Mouse (Mus musculus) ES-E14 (cell line): ENCODE results near the gene Endou. TPM values are rescaled to one million over a fixed set of nuclear protein-coding genes. Genes with fewer than 3 reads are reported as not detected.

ENCODE experiments used
- DNase-seq: peaks from one replicate; pipeline ENCODE4 v3.0.0-alpha.2; 2013; ENCODE audit warnings: low read depth, low spot score
- H3K27ac ChIP-seq: 2 replicates; pipeline ENCODE4 v1.5.1; 2012; ENCODE audit warnings: low read depth, mild to moderate bottlenecking, low read length, moderate library complexity, mixed read lengths; ENCODE audit not compliant: poor library complexity, insufficient read depth, severe bottlenecking
- H3K36me3 ChIP-seq: 2 replicates; pipeline ENCODE4 v1.6.1; 2012; ENCODE audit warnings: mild to moderate bottlenecking, low read length, moderate library complexity, mixed read lengths; ENCODE audit not compliant: control insufficient read depth, poor library complexity, insufficient read depth, severe bottlenecking
- H3K4me1 ChIP-seq, 2 experiments: fragments of 150-350 bp in 1 of 2; sonication (generic) in 1 of 2; 2 replicates each; pipeline ENCODE4 v1.6.1; 2012; ENCODE audit warnings: low read length in 2 of 2, mild to moderate bottlenecking in 1 of 2, mixed read lengths in 1 of 2; ENCODE audit not compliant: control insufficient read depth in 2 of 2, insufficient read depth in 2 of 2, poor library complexity in 1 of 2
- H3K4me3 ChIP-seq, 2 experiments: fragments of 150-350 bp in 1 of 2; sonication (generic) in 1 of 2; 2 replicates each; pipeline ENCODE4 v1.5.1; 2012; ENCODE audit warnings: low read length in 2 of 2, low read depth in 1 of 2, mild to moderate bottlenecking in 1 of 2, mixed read lengths in 1 of 2; ENCODE audit not compliant: insufficient read depth in 1 of 2, poor library complexity in 1 of 2, severe bottlenecking in 1 of 2
- H3K9ac ChIP-seq: 2 replicates; pipeline ENCODE4 v1.6.1; 2012; ENCODE audit warnings: low read depth, mild to moderate bottlenecking, low read length, mixed read lengths; ENCODE audit not compliant: poor library complexity, insufficient read depth, severe bottlenecking
- H3K9me3 ChIP-seq: fragments of 150-350 bp; sonication (generic); 2 replicates; pipeline ENCODE4 v1.6.1; 2012; ENCODE audit warnings: low read depth, mild to moderate bottlenecking, low read length; ENCODE audit not compliant: control insufficient read depth, insufficient read depth
- CHD2 ChIP-seq: IDR thresholded peaks from 2 replicates; pipeline ENCODE4 v1.6.1; 2014; ENCODE audit warnings: mild to moderate bottlenecking, low read depth, low read length, inconsistent platforms
- HCFC1 ChIP-seq: IDR thresholded peaks from 2 replicates; pipeline ENCODE4 v1.6.1; 2012; ENCODE audit warnings: low read length, inconsistent platforms, borderline replicate concordance; ENCODE audit not compliant: insufficient read depth
- MAFK ChIP-seq: IDR thresholded peaks from 2 replicates; pipeline ENCODE4 v1.6.1; 2014; ENCODE audit warnings: mild to moderate bottlenecking, low read depth, low read length, inconsistent platforms; ENCODE audit not compliant: insufficient read depth
- ZC3H11A ChIP-seq: IDR thresholded peaks from 2 replicates; pipeline ENCODE4 v1.6.1; 2012; ENCODE audit warnings: low read depth, mild to moderate bottlenecking, inconsistent platforms, low read length, borderline replicate concordance
- ZNF384 ChIP-seq: IDR thresholded peaks from 2 replicates; pipeline ENCODE4 v1.6.1; 2012; ENCODE audit warnings: low read depth, low read length, inconsistent platforms
- in situ Hi-C, 2 experiments: fragments of 600-800 bp; cut with MboI; formaldehyde crosslinking; loops; one replicate each; pipeline ENCODE4 v1.15.1; 2025; ENCODE audit warnings: low sequenced_read_pairs in 2 of 2, inconsistent platforms in 1 of 2; ENCODE audit not compliant: unreplicated experiment in 2 of 2
- total RNA-seq: library from RNA; depleted of rRNA; stranded (reverse); fragments of 300-350 nt; gene quantifications from 2 replicates; pipeline ENCODE4 v1.2.3, GENCODE M21; 2012

Endou gene
- total RNA-seq, 1 experiment = 0.31 TPM

- Histone ChIP-seq H3K27ac (no peak overlapping the region), H3K4me3 (no peak overlapping the region), H3K9ac (no peak overlapping the region), H3K4me1 (peaks cover 2 to 3% of the 10 kb centered on the region in 2 experiments; a peak in 2 of 4 replicates), H3K9me3 (no peaks in the 10 kb centered on the region), H3K36me3 (no peaks in the 10 kb centered on the region)
- in situ Hi-C loops = no loop called here
- TF ChIP-seq HCFC1 (no peak), ZC3H11A (no peak), MAFK (no peak), CHD2 (no peak), ZNF384 (no peak)
- no peak for DNase-seq
Measured at GRCm38 (mm10) chr15:97712546-97712945, 18.6 kb downstream of the Endou start.

- Histone ChIP-seq H3K27ac (no peak overlapping the region), H3K4me1 (peaks cover 3% of the 10 kb centered on the region in 2 experiments; a peak in 2 of 4 replicates), H3K9me3 (no peaks in the 10 kb centered on the region), H3K9ac (no peak overlapping the region), H3K36me3 (no peaks in the 10 kb centered on the region), H3K4me3 (no peak overlapping the region)
- TF ChIP-seq CHD2 = no peak
- TF ChIP-seq MAFK = no peak
- TF ChIP-seq ZC3H11A = no peak
- TF ChIP-seq ZNF384 = no peak
- no peak for TF ChIP-seq HCFC1
- in situ Hi-C loops = no loop called here
- DNase-seq = no peak
Measured at GRCm38 (mm10) chr15:97710906-97711305, 20.2 kb downstream of the Endou start.

GRCm38 (mm10) chr15:97705211-97706050 is 25.7 kb downstream of the Endou start, which contains the start of gene Rpap3:
TSS of gene Rpap3 (minus strand) at chr15:97705825.
- TF ChIP-seq HCFC1 (no peak), ZNF384 (no peak), MAFK (no peak), ZC3H11A (no peak), CHD2 (no peak)
- H3K36me3 ChIP-seq = peaks cover 13% of the 10 kb centered on the region
- peak; percentile 67 for DNase-seq
- H3K9me3 ChIP-seq = no peaks in the 10 kb centered on the region
- peak within 1 kb of the TSS; percentile 93 for H3K9ac ChIP-seq
- in situ Hi-C loops = no loop called here
- peak within 1 kb of the TSS; percentile 92 to 94 for H3K4me3 ChIP-seq
- no peak within 1 kb of the TSS for H3K27ac ChIP-seq
- H3K4me1 ChIP-seq = peaks cover 2 to 3% of the 10 kb centered on the region in 2 experiments; a peak in 1 of 4 replicates

- no peak for DNase-seq
- in situ Hi-C loops = no loop called here
- Histone ChIP-seq H3K4me3 (no peak overlapping the region), H3K9me3 (no peaks in the 10 kb centered on the region), H3K36me3 (peaks cover 41% of the 10 kb centered on the region), H3K9ac (no peak overlapping the region), H3K4me1 (no peaks in the 10 kb centered on the region), H3K27ac (no peak overlapping the region)
- no peak for TF ChIP-seq ZC3H11A
- TF ChIP-seq MAFK = no peak
- no peak for TF ChIP-seq ZNF384
Measured at GRCm38 (mm10) chr15:97696616-97697015, 34.5 kb downstream of the Endou start.
